ENCODE assay signal across 18 mouse cellular contexts in genomic region chr2:172477350-172477749, GRCm38 (mm10). TPM values are rescaled to one million over a fixed set of nuclear protein-coding genes. Genes with fewer than 3 reads are reported as not detected.
DNase-seq lines count a peak whose midpoint lies in the region; ATAC-seq and TF ChIP-seq lines count a peak whose summit lies in the region.
"Had no signal": no experiment of that assay in that cellular context is flagged by ENCODE, and none has a peak within 500 bp of the region (broad histone marks: within the 10 kb centered on the region; RNA-seq: fewer than 3 reads in every experiment).

No protein-coding gene starts in this region.

- ATAC-seq in hindbrain, embryonic 11.5 days (ENCODE audit: low FRiP score): peak; percentile 14; the same call in 1 of the 2 replicates
- ATAC-seq in hindbrain, embryonic 12.5 days (ENCODE audit: low FRiP score): no peak
- peak; percentile 13; the same call in 1 of the 2 replicates for ATAC-seq in neural tube, embryonic 13.5 days (ENCODE audit: low read depth)
- ATAC-seq: liver, embryonic 12.5 days had no signal

- WGBS in hindbrain, embryonic 11.5 days: 59% methylated on average over 3 of the region's 3 CpGs
- 47% methylated on average over 3 of the region's 3 CpGs for WGBS in hindbrain, embryonic 12.5 days
- 35% methylated on average over 3 of the region's 3 CpGs for WGBS in neural tube, embryonic 13.5 days

- DNase-seq in heart, adult 18-20 months: peak; percentile 19 to 33
- no peak for DNase-seq in heart, adult 11 months
- DNase-seq in hindbrain, embryonic 11.5 days (ENCODE audit: low spot score): no peak
- no peak for DNase-seq in neural tube, embryonic 10.5 days (ENCODE audit: extremely low spot score, low spot score)
- no peak for DNase-seq in urinary bladder, adult 18-20 months (ENCODE audit: low spot score in 2 of 2)
- DNase-seq: right cerebral cortex, postnatal 4 days had no signal

- no peaks in the 10 kb centered on the region for H3K9me3 ChIP-seq in hindbrain, embryonic 11.5 days (ENCODE audit: control insufficient read depth, low read length)
- no peaks in the 10 kb centered on the region for H3K9me3 ChIP-seq in hindbrain, embryonic 12.5 days (replicated peaks)
- no peaks in the 10 kb centered on the region for H3K9me3 ChIP-seq in neural tube, embryonic 13.5 days
- H3K9me3 ChIP-seq: liver, embryonic 12.5 days; lung, embryonic 15.5 days had no signal

- H3K4me2 ChIP-seq in hindbrain, embryonic 11.5 days (replicated peaks; ENCODE audit: low read depth, low read length): no peak overlapping the region
- H3K4me2 ChIP-seq in hindbrain, embryonic 12.5 days (replicated peaks): no peak overlapping the region
- H3K4me2 ChIP-seq in neural tube, embryonic 13.5 days: no peak overlapping the region
- H3K4me2 ChIP-seq in myocyte (ENCODE audit: low read depth): peak overlapping the region; percentile 57
- H3K4me2 ChIP-seq: hindbrain, embryonic 14.5 days; liver, embryonic 12.5 days; lung, embryonic 15.5 days had no signal

- no peak overlapping the region for H3K27ac ChIP-seq in hindbrain, embryonic 11.5 days (ENCODE audit: low read depth, low read length)
- H3K27ac ChIP-seq in hindbrain, embryonic 12.5 days: no peak overlapping the region
- no peak overlapping the region for H3K27ac ChIP-seq in neural tube, embryonic 13.5 days (replicated peaks)
- H3K27ac ChIP-seq: hindbrain, embryonic 14.5 days; left cerebral cortex, adult 2 months; liver, embryonic 12.5 days; lung, embryonic 15.5 days had no signal

- H3K79me2 ChIP-seq in myocyte (ENCODE audit: control insufficient read depth, insufficient read depth): no peaks in the 10 kb centered on the region

- TF ChIP-seq POLR2A in myocyte (IDR thresholded peaks at IDR 0.05; ENCODE audit: insufficient read length, low read depth): no peak

- H3K36me3 ChIP-seq in hindbrain, embryonic 11.5 days (ENCODE audit: control insufficient read depth, insufficient read depth, low read length): no peaks in the 10 kb centered on the region
- no peaks in the 10 kb centered on the region for H3K36me3 ChIP-seq in hindbrain, embryonic 12.5 days
- H3K36me3 ChIP-seq in neural tube, embryonic 13.5 days: no peaks in the 10 kb centered on the region
- H3K36me3 ChIP-seq in myocyte (ENCODE audit: control insufficient read depth, insufficient read depth): no peaks in the 10 kb centered on the region
- H3K36me3 ChIP-seq: liver, embryonic 12.5 days; lung, embryonic 15.5 days had no signal

- no peak overlapping the region for H3ac ChIP-seq in myocyte (ENCODE audit: control insufficient read depth, insufficient read length)

- no peak overlapping the region for H3K9ac ChIP-seq in hindbrain, embryonic 11.5 days (ENCODE audit: low read depth, low read length)
- no peak overlapping the region for H3K9ac ChIP-seq in hindbrain, embryonic 12.5 days
- H3K9ac ChIP-seq in neural tube, embryonic 13.5 days: no peak overlapping the region
- H3K9ac ChIP-seq: hindbrain, embryonic 14.5 days; liver, embryonic 12.5 days; lung, embryonic 15.5 days had no signal

- H3K4me1 ChIP-seq in hindbrain, embryonic 11.5 days (replicated peaks; ENCODE audit: control insufficient read depth, insufficient read depth, low read length): no peaks in the 10 kb centered on the region
- no peaks in the 10 kb centered on the region for H3K4me1 ChIP-seq in hindbrain, embryonic 12.5 days
- H3K4me1 ChIP-seq in neural tube, embryonic 13.5 days (replicated peaks): peaks cover 9% of the 10 kb centered on the region; the same call in 1 of the 2 replicates
- H3K4me1 ChIP-seq: liver, embryonic 12.5 days had no signal

- no peak overlapping the region for H3K4me3 ChIP-seq in hindbrain, embryonic 11.5 days (ENCODE audit: low read depth, low read length)
- no peak overlapping the region for H3K4me3 ChIP-seq in hindbrain, embryonic 12.5 days
- H3K4me3 ChIP-seq in neural tube, embryonic 13.5 days: no peak overlapping the region
- no peak overlapping the region for H3K4me3 ChIP-seq in myocyte
- H3K4me3 ChIP-seq: left cerebral cortex, adult 2 months; liver, embryonic 12.5 days; lung, embryonic 15.5 days had no signal

- H3K27me3 ChIP-seq in hindbrain, embryonic 11.5 days (ENCODE audit: control insufficient read depth, insufficient read depth, low read length): no peaks in the 10 kb centered on the region
- H3K27me3 ChIP-seq in hindbrain, embryonic 12.5 days: no peaks in the 10 kb centered on the region; the same call in none of the 2 replicates
- H3K27me3 ChIP-seq in neural tube, embryonic 13.5 days: no peaks in the 10 kb centered on the region; the same call in 1 of the 2 replicates
- peaks cover 8% of the 10 kb centered on the region for H3K27me3 ChIP-seq in myocyte (ENCODE audit: control insufficient read depth, insufficient read depth, insufficient read length)
- H3K27me3 ChIP-seq: liver, embryonic 12.5 days; lung, embryonic 15.5 days had no signal

TF ChIP-seq in myocyte, 11 proteins besides CTCF, POLR2A, EP300 and RAD21:
- TF ChIP-seq SRF (IDR thresholded peaks at IDR 0.05; ENCODE audit: control insufficient read depth, insufficient read length, low read depth): no peak
- no peak for TF ChIP-seq POLR2AphosphoS2 (IDR thresholded peaks at IDR 0.05; ENCODE audit: insufficient read length, low read depth)
- TF ChIP-seq MYOD1 (IDR thresholded peaks at IDR 0.05; ENCODE audit: control insufficient read depth in 1 of 3, insufficient read length in 2 of 3, low read depth in 2 of 3): no peak
- TF ChIP-seq CEBPB (IDR thresholded peaks at IDR 0.05; ENCODE audit: insufficient read depth, poor library complexity, severe bottlenecking): no peak
- TF ChIP-seq E2F4 (IDR thresholded peaks at IDR 0.05; ENCODE audit: insufficient read depth): no peak
- TF ChIP-seq MYOG (IDR thresholded peaks at IDR 0.05; ENCODE audit: control insufficient read depth in 1 of 3, insufficient read depth in 1 of 3, insufficient read length in 2 of 3, low read depth in 2 of 3): no peak
- TF ChIP-seq TCF3 (IDR thresholded peaks at IDR 0.05; ENCODE audit: insufficient read length, low read depth): no peak
- TF ChIP-seq REST (IDR thresholded peaks at IDR 0.05; ENCODE audit: insufficient read depth, insufficient read length): no peak
- TF ChIP-seq MAX (IDR thresholded peaks at IDR 0.05; ENCODE audit: low read depth): no peak
- no peak for TF ChIP-seq TCF12 (IDR thresholded peaks at IDR 0.05; ENCODE audit: insufficient read depth, poor library complexity, severe bottlenecking)
- no peak for TF ChIP-seq USF1 (IDR thresholded peaks at IDR 0.05; ENCODE audit: low read depth)

RNA-seq across cellular contexts. Expression of gene Fam209, which starts 5.0 kb away (rescaled TPM):
- total RNA-seq in heart, adult 18-20 months (2021): not detected
- polyA plus RNA-seq in hindbrain, embryonic 11.5 days (2014; fragmentation: Nextera tagmentation; extraction: Ambion mirVana): 0.31 TPM in 1 of 2 replicates, not detected in the other
- polyA plus RNA-seq in hindbrain, embryonic 12.5 days (2016; fragmentation: Nextera tagmentation; extraction: Ambion mirVana): 0.70 TPM in 1 of 2 replicates, not detected in the other
- polyA plus RNA-seq in neural tube, embryonic 13.5 days (2015; fragmentation: Nextera tagmentation; extraction: Ambion mirVana): 0.49 TPM in 1 of 2 replicates, not detected in the other
- 0.08 TPM for polyA plus RNA-seq in myocyte (2012; fragmentation: generic; extraction: Trizol)
- polyA plus RNA-seq: limb, embryonic 11.5 days; liver, embryonic 12.5 days had no signal

RNA-seq across cellular contexts. Expression of gene Gcnt7, which starts 19.0 kb away (rescaled TPM):
- not detected for total RNA-seq in heart, adult 18-20 months (2021)
- polyA plus RNA-seq in hindbrain, embryonic 11.5 days (2014; fragmentation: Nextera tagmentation; extraction: Ambion mirVana): 0.56 and 0.97 TPM in 2 replicates
- polyA plus RNA-seq in hindbrain, embryonic 12.5 days (2016; fragmentation: Nextera tagmentation; extraction: Ambion mirVana): 2.2 and 2.5 TPM in 2 replicates
- 0.61 and 1.1 TPM in 2 replicates for polyA plus RNA-seq in neural tube, embryonic 13.5 days (2015; fragmentation: Nextera tagmentation; extraction: Ambion mirVana)
- 0.17 TPM for polyA plus RNA-seq in myocyte (2012; fragmentation: generic; extraction: Trizol)
- total RNA-seq: gastrocnemius, adult 8-10 months; layer of hippocampus, adult 8-10 months; left cerebral cortex, adult 2 months; megakaryocyte progenitor cell, adult 5-6 weeks; monocyte, adult 5-6 weeks had no signal

RNA-seq across cellular contexts. Expression of gene Rtf2, which starts 37.0 kb away (rescaled TPM):
- 10 to 100 TPM; 30.6 to 32.7 TPM for total RNA-seq in heart, adult 18-20 months (2021)
- polyA plus RNA-seq in hindbrain, embryonic 11.5 days (2014; fragmentation: Nextera tagmentation; extraction: Ambion mirVana): 95.5 and 102 TPM in 2 replicates
- polyA plus RNA-seq in hindbrain, embryonic 12.5 days (2016; fragmentation: Nextera tagmentation; extraction: Ambion mirVana): 86.5 and 93.0 TPM in 2 replicates
- 103 and 105 TPM in 2 replicates for polyA plus RNA-seq in neural tube, embryonic 13.5 days (2015; fragmentation: Nextera tagmentation; extraction: Ambion mirVana)
- 49.8 TPM for polyA plus RNA-seq in myocyte (2012; fragmentation: generic; extraction: Trizol)

Comparison
In these comparisons a context has a peak if more than half of its experiments do, and no peak if none do; other contexts are left out.
1. DNase-seq: peak in heart, adult 18-20 months (2 of 2); none in heart, adult 11 months (single experiment), hindbrain, embryonic 11.5 days (single experiment), neural tube, embryonic 10.5 days (single experiment) and urinary bladder, adult 18-20 months (0 of 2).